Mouse (Mus musculus) lung, postnatal 25 days (tissue): ENCODE data around the gene Rpl22l1.
"Not testable (repeated sequence)": the region's sequence is repeated elsewhere in the genome, so short reads cannot be mapped to it uniquely, and the experiment has no call there.

ENCODE experiments used
- DNase-seq: peaks from one replicate; pipeline ENCODE4 v3.0.0; 2022; ENCODE audit warnings: low spot score

Rpl22l1 gene

GRCm38 (mm10) chr3:28805301-28806097 is at the start of gene Rpl22l1:
TSS of gene Rpl22l1 (plus strand) at chr3:28805436.
- DNase-seq = peak; percentile 99

GRCm38 (mm10) chr3:28755477-28755876 is 49.8 kb upstream of the Rpl22l1 start:
- DNase-seq = no peak

- no peak for DNase-seq
Observed at GRCm38 (mm10) chr3:28761225-28761789, 43.9 kb upstream of the Rpl22l1 start.

GRCm38 (mm10) chr3:28766935-28767334 is 38.3 kb upstream of the Rpl22l1 start:
- peak; percentile 66 for DNase-seq

- DNase-seq = no peak
Observed at GRCm38 (mm10) chr3:28768222-28768621, 37.0 kb upstream of the Rpl22l1 start.

- not testable (repeated sequence) for DNase-seq
Observed at GRCm38 (mm10) chr3:28772919-28773318, 32.3 kb upstream of the Rpl22l1 start.

GRCm38 (mm10) chr3:28775361-28775760 is 29.9 kb upstream of the Rpl22l1 start:
- DNase-seq = no peak

- DNase-seq = no peak
Observed at GRCm38 (mm10) chr3:28775958-28776357, 29.3 kb upstream of the Rpl22l1 start.

- no peak for DNase-seq
Observed at GRCm38 (mm10) chr3:28776491-28776890, 28.7 kb upstream of the Rpl22l1 start.

- no peak for DNase-seq
Observed at GRCm38 (mm10) chr3:28780511-28780910, 24.7 kb upstream of the Rpl22l1 start.

- DNase-seq = peak; percentile 92
Observed at GRCm38 (mm10) chr3:28780994-28781393, 24.2 kb upstream of the Rpl22l1 start, which contains the start of gene Eif5a2. TSS of gene Eif5a2 (plus strand) at chr3:28781276.

GRCm38 (mm10) chr3:28781422-28781821 is 23.8 kb upstream of the Rpl22l1 start:
- DNase-seq = no peak

- DNase-seq = no peak
Observed at GRCm38 (mm10) chr3:28781848-28782247, 23.4 kb upstream of the Rpl22l1 start.

GRCm38 (mm10) chr3:28784176-28784575 is 21.1 kb upstream of the Rpl22l1 start:
- no peak for DNase-seq

GRCm38 (mm10) chr3:28794835-28795234 is 10.4 kb upstream of the Rpl22l1 start:
- DNase-seq = no peak

GRCm38 (mm10) chr3:28808039-28808643 is 2.9 kb downstream of the Rpl22l1 start:
- no peak for DNase-seq

- DNase-seq = no peak
Observed at GRCm38 (mm10) chr3:28811441-28811840, 6.2 kb downstream of the Rpl22l1 start.

- peak; percentile 43 for DNase-seq
Observed at GRCm38 (mm10) chr3:28814361-28814760, 9.1 kb downstream of the Rpl22l1 start.

GRCm38 (mm10) chr3:28816010-28816540 is 10.8 kb downstream of the Rpl22l1 start:
- no peak for DNase-seq

- DNase-seq = no peak
Observed at GRCm38 (mm10) chr3:28826272-28826671, 21.0 kb downstream of the Rpl22l1 start.

GRCm38 (mm10) chr3:28827605-28828004 is 22.4 kb downstream of the Rpl22l1 start:
- DNase-seq = no peak

GRCm38 (mm10) chr3:28829454-28829853 is 24.2 kb downstream of the Rpl22l1 start:
- no peak for DNase-seq
